Mouse (Mus musculus) hindbrain, postnatal 0 days (tissue): ENCODE measurements around the gene Elf2. TPM values are rescaled to one million over a fixed set of nuclear protein-coding genes. Genes with fewer than 3 reads are reported as not detected.

Experiments used
- ATAC-seq: fragments of 200-750 bp; cut with Nextera tagmentation; 2 replicates; pipeline ENCODE4 v1.8.0; 2017; ENCODE audit warnings: mild to moderate bottlenecking, moderate TSS enrichment, moderate library complexity
- DNase-seq: peaks from one replicate; pipeline ENCODE4 v3.0.0-alpha.2; 2015; ENCODE audit warnings: low spot score
- H3K27ac ChIP-seq: fragments of 300-500 bp; sonication (generic); 2 replicates; pipeline ENCODE4 v1.5.1; 2014; ENCODE audit warnings: mild to moderate bottlenecking
- H3K27me3 ChIP-seq: fragments of 300-500 bp; sonication (generic); 2 replicates; pipeline ENCODE4 v1.6.1; 2014; ENCODE audit warnings: low read length, mixed read lengths; ENCODE audit not compliant: insufficient read depth
- H3K36me3 ChIP-seq: fragments of 300-500 bp; sonication (generic); 2 replicates; pipeline ENCODE4 v1.6.1; 2014; ENCODE audit warnings: low read length, mixed read lengths; ENCODE audit not compliant: insufficient read depth
- H3K4me1 ChIP-seq: fragments of 300-500 bp; sonication (generic); 2 replicates; pipeline ENCODE4 v1.6.1; 2014; ENCODE audit warnings: antibody characterized with exemption, low read length, mixed read lengths; ENCODE audit not compliant: insufficient read depth
- H3K4me2 ChIP-seq: fragments of 300-500 bp; sonication (generic); 2 replicates; pipeline ENCODE4 v1.6.1; 2014; ENCODE audit warnings: low read depth, mild to moderate bottlenecking, low read length, moderate library complexity, mixed read lengths
- H3K4me3 ChIP-seq: fragments of 300-500 bp; sonication (generic); 2 replicates; pipeline ENCODE4 v1.5.1; 2014; ENCODE audit warnings: low read length
- H3K9ac ChIP-seq: fragments of 300-500 bp; sonication (generic); replicated peaks from 2 replicates; pipeline ENCODE4 v1.6.1; 2014; ENCODE audit warnings: mild to moderate bottlenecking, low read length, moderate library complexity, mixed read lengths
- H3K9me3 ChIP-seq: fragments of 300-500 bp; sonication (generic); 2 replicates; pipeline ENCODE4 v1.6.1; 2016; ENCODE audit warnings: low read length, mixed read lengths
- CTCF ChIP-seq: IDR thresholded peaks from 2 replicates; pipeline ENCODE4 v1.5.1; 2016; ENCODE audit warnings: antibody characterized with exemption, control low read depth, low read depth
- WGBS: fragments of 180-500 bp; shearing (Covaris S2); extraction: QIAGEN DNeasy Blood & Tissue Kit; methylation state at CpG from one replicate; pipeline ENCODE4 v1.1.7; 2014; 5-methylcytosine and 5-hydroxymethylcytosine counted together
- polyA plus RNA-seq: library from polyadenylated mRNA; unstranded; fragments of >200 nt; fragmentation: Nextera tagmentation; extraction: Ambion mirVana; gene quantifications from 2 replicates; pipeline ENCODE4 v1.2.1, GENCODE M21; 2015
- total RNA-seq: library from RNA; depleted of rRNA; stranded (reverse); fragments of >200 nt; gene quantifications from 2 replicates; pipeline ENCODE4 v1.2.3, GENCODE M21; 2014

Gene Elf2
- total and polyA plus RNA-seq, 2 experiments from 2014 or later = 32.6 to 47.8 TPM

- H3K9me3 ChIP-seq = no peaks in the 10 kb centered on the region
- H3K36me3 ChIP-seq = no peaks in the 10 kb centered on the region
- no peak overlapping the region for H3K27ac ChIP-seq
- no peak overlapping the region for H3K4me2 ChIP-seq
- DNase-seq (peak; percentile 93), ATAC-seq (peak; percentile 83)
- 53% methylated on average over 11 of the region's 11 CpGs for WGBS
- no peak overlapping the region for H3K4me3 ChIP-seq
- H3K27me3 ChIP-seq = no peaks in the 10 kb centered on the region
- no peak overlapping the region for H3K9ac ChIP-seq
- H3K4me1 ChIP-seq = no peaks in the 10 kb centered on the region
- peak; percentile 88 for TF ChIP-seq CTCF
These were observed 51.3 kb downstream of the Elf2 start for GRCm38 (mm10) chr3:51288880-51289821.

DNA sequence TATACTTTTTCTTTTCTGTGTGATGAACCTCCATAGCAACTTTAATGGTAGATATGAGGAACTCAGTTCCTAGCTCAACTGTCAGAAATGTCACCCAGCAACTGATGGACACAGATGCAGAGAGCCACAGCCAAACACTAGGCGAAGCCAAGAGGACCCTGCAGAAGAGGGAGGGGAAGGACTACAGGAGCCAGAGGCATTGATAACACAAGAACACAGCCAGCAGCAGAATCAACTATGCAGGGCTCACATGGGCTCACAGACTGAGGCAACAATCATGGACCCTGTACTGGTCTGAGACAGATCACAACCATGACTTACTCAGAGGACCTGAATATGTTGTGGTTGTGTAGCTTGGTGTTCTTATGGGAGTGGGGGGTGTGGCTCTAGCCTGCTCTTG, 56.1 kb downstream of the Elf2 start:
- H3K27me3 ChIP-seq = no peaks in the 10 kb centered on the region
- WGBS = 55% methylated on average over 1 of the region's 1 CpGs
- H3K4me2 ChIP-seq = no peak overlapping the region
- H3K36me3 ChIP-seq = no peaks in the 10 kb centered on the region
- H3K9me3 ChIP-seq = no peaks in the 10 kb centered on the region
- DNase-seq = no peak
- no peak for TF ChIP-seq CTCF
- no peak overlapping the region for H3K9ac ChIP-seq
- H3K4me3 ChIP-seq = no peak overlapping the region
- no peak overlapping the region for H3K27ac ChIP-seq
- no peak for ATAC-seq
- H3K4me1 ChIP-seq = no peaks in the 10 kb centered on the region

DNA sequence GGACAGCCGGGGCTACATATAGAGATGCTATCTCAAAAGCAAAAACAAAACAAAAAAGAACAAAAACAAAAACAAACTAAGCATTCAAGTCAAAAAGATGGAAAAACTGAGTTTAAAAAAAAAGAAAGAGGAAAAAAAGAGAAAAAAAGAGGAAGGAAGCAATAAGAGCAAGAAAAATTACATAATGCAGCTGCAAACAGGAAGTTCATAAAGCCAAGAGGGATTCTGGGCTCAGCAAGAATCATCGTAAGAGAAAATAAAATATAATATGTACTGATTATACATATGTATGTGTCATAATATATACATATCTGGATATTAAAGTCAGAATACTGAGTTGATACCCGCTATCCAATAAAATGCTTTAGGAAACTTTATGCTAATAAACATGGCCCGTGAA, 58.7 kb downstream of the Elf2 start:
- Histone ChIP-seq H3K27me3 (no peaks in the 10 kb centered on the region), H3K27ac (no peak overlapping the region), H3K9ac (no peak overlapping the region), H3K9me3 (no peaks in the 10 kb centered on the region), H3K36me3 (no peaks in the 10 kb centered on the region), H3K4me3 (no peak overlapping the region), H3K4me2 (no peak overlapping the region), H3K4me1 (no peaks in the 10 kb centered on the region)
- no peak for ATAC-seq
- no peak for DNase-seq
- WGBS = 94% methylated on average over 4 of the region's 4 CpGs
- no peak for TF ChIP-seq CTCF

DNA sequence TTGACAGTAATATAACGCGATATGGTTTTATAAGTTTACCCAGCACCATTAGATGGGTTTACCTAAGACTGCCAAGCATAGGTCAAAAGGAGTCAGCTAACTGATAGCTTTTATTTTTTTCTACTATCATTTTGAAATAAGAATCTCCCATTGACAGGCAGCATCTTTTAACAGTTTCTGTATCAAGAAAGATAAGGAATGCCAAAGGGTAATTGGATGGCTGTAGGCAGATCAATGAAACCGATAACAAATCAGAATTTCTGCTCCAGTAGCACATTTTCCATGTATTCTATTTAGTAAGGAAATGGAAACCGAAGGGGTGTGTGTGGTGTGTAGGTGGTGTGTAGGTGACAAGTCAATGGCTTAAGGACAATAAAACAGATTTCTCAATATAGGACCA, 62.0 kb downstream of the Elf2 start:
- no peaks in the 10 kb centered on the region for H3K27me3 ChIP-seq
- no peak overlapping the region for H3K4me2 ChIP-seq
- no peak for DNase-seq
- H3K4me1 ChIP-seq = no peaks in the 10 kb centered on the region
- no peak for TF ChIP-seq CTCF
- no peak overlapping the region for H3K27ac ChIP-seq
- 75% methylated on average over 4 of the region's 4 CpGs for WGBS
- ATAC-seq = no peak
- H3K36me3 ChIP-seq = no peaks in the 10 kb centered on the region
- no peaks in the 10 kb centered on the region for H3K9me3 ChIP-seq
- no peak overlapping the region for H3K4me3 ChIP-seq
- no peak overlapping the region for H3K9ac ChIP-seq

GRCm38 (mm10) chr3:51277201-51278150, 63.0 kb downstream of the Elf2 start:
- peak overlapping the region; percentile 81 for H3K4me2 ChIP-seq
- no peaks in the 10 kb centered on the region for H3K27me3 ChIP-seq
- no peaks in the 10 kb centered on the region for H3K9me3 ChIP-seq
- peak overlapping the region; percentile 88 for H3K9ac ChIP-seq
- H3K36me3 ChIP-seq = no peaks in the 10 kb centered on the region
- TF ChIP-seq CTCF = no peak
- no peaks in the 10 kb centered on the region for H3K4me1 ChIP-seq
- DNase-seq = peak; percentile 91
- ATAC-seq = peak; percentile 72
- H3K27ac ChIP-seq = peak overlapping the region; percentile 97
- WGBS = under 1% methylated on average over 75 of the region's 75 CpGs
- peak overlapping the region; percentile 99 for H3K4me3 ChIP-seq

- WGBS = 0% methylated on average over 54 of the region's 93 CpGs
- no peaks in the 10 kb centered on the region for H3K36me3 ChIP-seq
- H3K27ac ChIP-seq = peak overlapping the region; percentile 97
- H3K27me3 ChIP-seq = no peaks in the 10 kb centered on the region
- H3K9me3 ChIP-seq = no peaks in the 10 kb centered on the region
- no peaks in the 10 kb centered on the region for H3K4me1 ChIP-seq
- DNase-seq (peak; percentile 57), ATAC-seq (peak; percentile 21)
- H3K4me2 ChIP-seq = peak overlapping the region; percentile 81
- no peak for TF ChIP-seq CTCF
- H3K4me3 ChIP-seq = peak overlapping the region; percentile 99
- H3K9ac ChIP-seq = peak overlapping the region; percentile 88
These were observed 63.9 kb downstream of the Elf2 start for GRCm38 (mm10) chr3:51276421-51277111.
